Mouse (Mus musculus) liver, adult 2 months (tissue): ENCODE data around the gene Ssh2.

Source experiments
- CTCF ChIP-seq: fragments of 200-500 bp; IDR thresholded peaks from 2 replicates; pipeline ENCODE4 v1.5.1; 2011; ENCODE audit warnings: low read depth, low read length, control low read depth
- POLR2A ChIP-seq: fragments of 200-500 bp; IDR thresholded peaks from 2 replicates; pipeline ENCODE4 v1.6.1; 2011; ENCODE audit warnings: low read length, control low read depth; ENCODE audit not compliant: insufficient read depth; ENCODE audit errors: extremely low read depth

- no peak for TF ChIP-seq CTCF
- no peak for TF ChIP-seq POLR2A
Observed at GRCm38 (mm10) chr11:77291447-77291846, 75.4 kb downstream of the Ssh2 start.
